In genomic region chr19:44454862-44455261, GRCm38 (mm10) we compare ENCODE assay signal across 33 mouse cellular contexts. TPM values are rescaled to one million over a fixed set of nuclear protein-coding genes. Genes with fewer than 3 reads are reported as not detected.
"Had no signal": no experiment of that assay in that cellular context is flagged by ENCODE, and none has a peak within 500 bp of the region (broad histone marks: within the 10 kb centered on the region; RNA-seq: fewer than 3 reads in every experiment).

No protein-coding gene starts in this region.

- H3K9me3 ChIP-seq: heart, embryonic 12.5 days; heart, embryonic 13.5 days; heart, embryonic 15.5 days; hindbrain, embryonic 10.5 days; hindbrain, embryonic 12.5 days; hindbrain, embryonic 13.5 days; hindbrain, embryonic 15.5 days; intestine, embryonic 15.5 days; kidney, embryonic 15.5 days had no signal

- H3K36me3 ChIP-seq: heart, embryonic 12.5 days; heart, embryonic 13.5 days; heart, embryonic 15.5 days; hindbrain, embryonic 10.5 days; hindbrain, embryonic 12.5 days; hindbrain, embryonic 13.5 days; hindbrain, embryonic 15.5 days; intestine, embryonic 15.5 days; kidney, embryonic 15.5 days had no signal

- ATAC-seq: hindbrain, embryonic 16.5 days; hindbrain, postnatal 0 days; inflammation-experienced regulatory T-cells, adult 6 months; intestine, embryonic 15.5 days; intestine, embryonic 16.5 days; intestine, postnatal 0 days had no signal

- H3K4me3 ChIP-seq: heart, embryonic 12.5 days; heart, embryonic 13.5 days; heart, embryonic 15.5 days; hindbrain, embryonic 10.5 days; hindbrain, embryonic 12.5 days; hindbrain, embryonic 13.5 days; hindbrain, embryonic 15.5 days; intestine, embryonic 15.5 days; kidney, embryonic 15.5 days; layer of hippocampus, adult 2 months; left cerebral cortex, adult 2 months had no signal

- H3K27ac ChIP-seq: heart, embryonic 13.5 days; heart, embryonic 15.5 days; hindbrain, embryonic 10.5 days; hindbrain, embryonic 12.5 days; hindbrain, embryonic 13.5 days; hindbrain, embryonic 14.5 days; hindbrain, embryonic 15.5 days; hindbrain, postnatal 0 days; intestine, embryonic 15.5 days; kidney, embryonic 15.5 days; kidney, postnatal 0 days; layer of hippocampus, adult 2 months; left cerebral cortex, adult 2 months had no signal

- H3K4me1 ChIP-seq: heart, embryonic 15.5 days; hindbrain, embryonic 12.5 days; hindbrain, embryonic 13.5 days; hindbrain, embryonic 15.5 days; intestine, embryonic 15.5 days had no signal

- H3K4me2 ChIP-seq: heart, embryonic 12.5 days; heart, embryonic 13.5 days; heart, embryonic 15.5 days; hindbrain, embryonic 12.5 days; hindbrain, embryonic 13.5 days; hindbrain, embryonic 14.5 days; hindbrain, embryonic 15.5 days; intestine, embryonic 15.5 days; kidney, embryonic 15.5 days had no signal

- H3K9ac ChIP-seq: heart, embryonic 12.5 days; heart, embryonic 13.5 days; heart, embryonic 15.5 days; hindbrain, embryonic 12.5 days; hindbrain, embryonic 13.5 days; hindbrain, embryonic 14.5 days; hindbrain, embryonic 15.5 days; intestine, embryonic 15.5 days; kidney, embryonic 15.5 days had no signal

- H3K27me3 ChIP-seq: heart, embryonic 12.5 days; heart, embryonic 13.5 days; heart, embryonic 15.5 days; hindbrain, embryonic 15.5 days; intestine, embryonic 15.5 days had no signal

- DNase-seq: heart, postnatal 10 days; heart, postnatal 14 days; heart, postnatal 36 days; heart, postnatal 4 days; kidney, postnatal 10 days; kidney, postnatal 4 days; layer of hippocampus, adult 9-11 months; layer of hippocampus, postnatal 36 days had no signal

RNA-seq across cellular contexts. Expression of gene Wnt8b, which starts 38.4 kb away (rescaled TPM):
- total RNA-seq: heart, postnatal 10 days; heart, postnatal 14 days; heart, postnatal 25 days; heart, postnatal 36 days; heart, postnatal 4 days; hematopoietic stem cell, adult 5-6 weeks; layer of hippocampus, adult 18-20 months; layer of hippocampus, adult 8-10 months; layer of hippocampus, postnatal 36 days; left cerebral cortex, adult 2 months had no signal
- polyA plus RNA-seq: heart, embryonic 12.5 days; heart, embryonic 13.5 days; heart, embryonic 14.5 days; heart, embryonic 15.5 days; heart, postnatal 0 days; hindbrain, embryonic 14.5 days; hindbrain, postnatal 0 days; inflammation-experienced regulatory T-cells, adult 6 months; intestine, embryonic 14.5 days; intestine, embryonic 15.5 days; intestine, embryonic 16.5 days; intestine, postnatal 0 days had no signal
